Mouse (Mus musculus) liver, adult 2 months (tissue): ENCODE data around the gene Nell2. TPM values are rescaled to one million over a fixed set of nuclear protein-coding genes. Genes with fewer than 3 reads are reported as not detected.

Experiments used
- DNase-seq: peaks from one replicate; pipeline ENCODE4 v3.0.0-alpha.2; 2011; ENCODE audit warnings: low read depth, low spot score; ENCODE audit errors: extremely low read depth
- H3K27ac ChIP-seq: fragments of 200-500 bp; replicated peaks from 2 replicates; pipeline ENCODE4 v1.5.1; 2012; ENCODE audit warnings: low read depth, mild to moderate bottlenecking, control low read depth, inconsistent platforms, low read length; ENCODE audit not compliant: insufficient read depth
- H3K27me3 ChIP-seq: fragments of 200-500 bp; 2 replicates; pipeline ENCODE4 v1.6.1; 2012; ENCODE audit warnings: mild to moderate bottlenecking, moderate library complexity, low read length, inconsistent platforms; ENCODE audit not compliant: control insufficient read depth, insufficient read depth
- H3K36me3 ChIP-seq: fragments of 200-500 bp; 2 replicates; pipeline ENCODE4 v1.6.1; 2012; ENCODE audit warnings: low read length, inconsistent platforms; ENCODE audit not compliant: control insufficient read depth, insufficient read depth
- H3K4me1 ChIP-seq: fragments of 200-500 bp; 2 replicates; pipeline ENCODE4 v1.6.1; 2011; ENCODE audit warnings: low read length; ENCODE audit not compliant: control insufficient read depth, insufficient read depth
- H3K4me3 ChIP-seq: fragments of 200-500 bp; 2 replicates; pipeline ENCODE4 v1.5.1; 2011; ENCODE audit warnings: low read depth, mild to moderate bottlenecking, control low read depth, low read length, moderate library complexity; ENCODE audit not compliant: insufficient read depth
- H3K79me2 ChIP-seq: fragments of 200-500 bp; 2 replicates; pipeline ENCODE4 v1.6.1; 2012; ENCODE audit warnings: inconsistent platforms, mild to moderate bottlenecking, low read length, moderate library complexity; ENCODE audit not compliant: control insufficient read depth, insufficient read depth
- H3K9ac ChIP-seq: fragments of 200-500 bp; 2 replicates; pipeline ENCODE4 v1.6.1; 2012; ENCODE audit warnings: low read depth, mild to moderate bottlenecking, control low read depth, inconsistent platforms, low read length
- CTCF ChIP-seq: fragments of 200-500 bp; IDR thresholded peaks from 2 replicates; pipeline ENCODE4 v1.5.1; 2011; ENCODE audit warnings: low read depth, low read length, control low read depth
- POLR2A ChIP-seq: fragments of 200-500 bp; IDR thresholded peaks from 2 replicates; pipeline ENCODE4 v1.6.1; 2011; ENCODE audit warnings: low read length, control low read depth; ENCODE audit not compliant: insufficient read depth; ENCODE audit errors: extremely low read depth
- WGBS: fragments of 180-500 bp; shearing (Covaris S2); methylation state at CpG from one replicate; pipeline ENCODE4 v1.1.7; 2018; 5-methylcytosine and 5-hydroxymethylcytosine counted together
- polyA plus RNA-seq: library from polyadenylated mRNA; depleted of rRNA; stranded (reverse); fragments of >200 nt; gene quantifications from 2 replicates; pipeline ENCODE4 v1.2.3, GENCODE M21; 2012
- total RNA-seq: library from RNA; depleted of rRNA; stranded (reverse); fragments of >200 nt; gene quantifications from 2 replicates; pipeline ENCODE4 v1.2.3, GENCODE M21; 2014

The Nell2 gene
- total and polyA plus RNA-seq, 2 experiments = not detected

GRCm38 (mm10) chr15:95216640-95217365 lies 311.6 kb downstream of the Nell2 start:
- no peaks in the 10 kb centered on the region for H3K4me1 ChIP-seq
- TF ChIP-seq CTCF = no peak
- no peak for TF ChIP-seq POLR2A
- H3K27me3 ChIP-seq = no peaks in the 10 kb centered on the region
- H3K4me3 ChIP-seq = no peak overlapping the region
- H3K27ac ChIP-seq = no peak overlapping the region
- no peaks in the 10 kb centered on the region for H3K36me3 ChIP-seq
- H3K9ac ChIP-seq = no peak overlapping the region
- no peaks in the 10 kb centered on the region for H3K79me2 ChIP-seq
- WGBS = 81% methylated on average over 12 of the region's 12 CpGs
- no peak for DNase-seq

GRCm38 (mm10) chr15:95210551-95210950 lies 317.8 kb downstream of the Nell2 start:
- no peak overlapping the region for H3K4me3 ChIP-seq
- H3K4me1 ChIP-seq = no peaks in the 10 kb centered on the region
- H3K36me3 ChIP-seq = no peaks in the 10 kb centered on the region
- no peak overlapping the region for H3K9ac ChIP-seq
- no peak for DNase-seq
- H3K79me2 ChIP-seq = no peaks in the 10 kb centered on the region
- WGBS = 68% methylated on average over 4 of the region's 4 CpGs
- TF ChIP-seq POLR2A (no peak), CTCF (no peak)
- H3K27ac ChIP-seq = no peak overlapping the region
- no peaks in the 10 kb centered on the region for H3K27me3 ChIP-seq

- H3K36me3 ChIP-seq = no peaks in the 10 kb centered on the region
- no peak overlapping the region for H3K9ac ChIP-seq
- no peak overlapping the region for H3K27ac ChIP-seq
- WGBS = 68% methylated on average over 4 of the region's 4 CpGs
- no peak for DNase-seq
- H3K4me1 ChIP-seq = no peaks in the 10 kb centered on the region
- H3K4me3 ChIP-seq = no peak overlapping the region
- TF ChIP-seq POLR2A = no peak
- TF ChIP-seq CTCF = no peak
- no peaks in the 10 kb centered on the region for H3K79me2 ChIP-seq
- H3K27me3 ChIP-seq = no peaks in the 10 kb centered on the region
Observed at GRCm38 (mm10) chr15:95209186-95209585, 319.2 kb downstream of the Nell2 start.

- H3K36me3 ChIP-seq = no peaks in the 10 kb centered on the region
- 62% methylated on average over 9 of the region's 9 CpGs for WGBS
- H3K79me2 ChIP-seq = no peaks in the 10 kb centered on the region
- H3K4me3 ChIP-seq = no peak overlapping the region
- no peak overlapping the region for H3K27ac ChIP-seq
- H3K4me1 ChIP-seq = no peaks in the 10 kb centered on the region
- DNase-seq = no peak
- no peak overlapping the region for H3K9ac ChIP-seq
- no peaks in the 10 kb centered on the region for H3K27me3 ChIP-seq
- TF ChIP-seq CTCF (no peak), POLR2A (no peak)
Observed at GRCm38 (mm10) chr15:95193661-95194280, 334.6 kb downstream of the Nell2 start.

- Histone ChIP-seq H3K27ac (no peak overlapping the region), H3K9ac (no peak overlapping the region), H3K36me3 (no peaks in the 10 kb centered on the region), H3K4me1 (no peaks in the 10 kb centered on the region), H3K27me3 (no peaks in the 10 kb centered on the region), H3K4me3 (no peak overlapping the region), H3K79me2 (no peaks in the 10 kb centered on the region)
- WGBS = 82% methylated on average over 8 of the region's 8 CpGs
- DNase-seq = no peak
- no peak for TF ChIP-seq CTCF
- TF ChIP-seq POLR2A = no peak
Observed at GRCm38 (mm10) chr15:95192951-95193350, 335.4 kb downstream of the Nell2 start.

- WGBS = 31% methylated on average over 10 of the region's 10 CpGs
- Histone ChIP-seq H3K79me2 (no peaks in the 10 kb centered on the region), H3K27me3 (no peaks in the 10 kb centered on the region), H3K9ac (no peak overlapping the region), H3K4me1 (no peaks in the 10 kb centered on the region), H3K27ac (no peak overlapping the region), H3K4me3 (no peak overlapping the region), H3K36me3 (no peaks in the 10 kb centered on the region)
- TF ChIP-seq POLR2A = no peak
- no peak for TF ChIP-seq CTCF
- DNase-seq = no peak
Observed at GRCm38 (mm10) chr15:95186226-95186625, 342.1 kb downstream of the Nell2 start.
